Comparison of ENCODE assay signal across 8 mouse cellular contexts in genomic region chr15:98003822-98004739, GRCm38 (mm10). TPM values are rescaled to one million over a fixed set of nuclear protein-coding genes. Genes with fewer than 3 reads are reported as not detected.
DNase-seq lines count a peak whose midpoint lies in the region; ATAC-seq lines count a peak whose summit lies in the region.

TSS of gene Col2a1 (minus strand) at chr15:98004695.

- H3K4me1 ChIP-seq in heart, embryonic 16.5 days (ENCODE audit: control insufficient read depth, insufficient read depth, low read length): peaks cover 33% of the 10 kb centered on the region
- H3K4me1 ChIP-seq in brown adipose tissue, adult 24 weeks (ENCODE audit: control insufficient read depth, insufficient read depth, insufficient read length, low read length): peaks cover 15% of the 10 kb centered on the region; the same call in 1 of the 2 replicates
- H3K4me1 ChIP-seq in hindbrain, embryonic 10.5 days (replicated peaks): peaks cover 64% of the 10 kb centered on the region
- peaks cover 61% of the 10 kb centered on the region for H3K4me1 ChIP-seq in midbrain, embryonic 12.5 days

- no peak within 1 kb of the TSS for H3K27ac ChIP-seq in heart, embryonic 16.5 days (ENCODE audit: low read length)
- H3K27ac ChIP-seq in brown adipose tissue, adult 24 weeks (replicated peaks; ENCODE audit: low read depth, low read length): no peak within 1 kb of the TSS
- peak within 1 kb of the TSS; percentile 96 for H3K27ac ChIP-seq in hindbrain, embryonic 10.5 days
- H3K27ac ChIP-seq in midbrain, embryonic 12.5 days (replicated peaks): peak within 1 kb of the TSS; percentile 94

- peak within 1 kb of the TSS; percentile 47 for H3K9ac ChIP-seq in heart, embryonic 16.5 days (ENCODE audit: low read length)
- peak within 1 kb of the TSS; percentile 80 for H3K9ac ChIP-seq in midbrain, embryonic 12.5 days (replicated peaks)

- peaks cover 55% of the 10 kb centered on the region for H3K27me3 ChIP-seq in heart, embryonic 16.5 days (ENCODE audit: control insufficient read depth, insufficient read depth, low read length)
- H3K27me3 ChIP-seq in hindbrain, embryonic 10.5 days (ENCODE audit: insufficient read depth, poor library complexity, severe bottlenecking): peaks cover 33% of the 10 kb centered on the region
- peaks cover 41% of the 10 kb centered on the region for H3K27me3 ChIP-seq in midbrain, embryonic 12.5 days

- intact Hi-C loops in heart, postnatal 36 days (cut with DNase I): no loop called here

- H3K4me3 ChIP-seq in heart, embryonic 16.5 days (ENCODE audit: low read length): peak within 1 kb of the TSS; percentile 52
- peak within 1 kb of the TSS; percentile 9; the same call in 1 of the 2 replicates for H3K4me3 ChIP-seq in brown adipose tissue, adult 24 weeks (ENCODE audit: insufficient read depth, low read depth, low read length)
- peak within 1 kb of the TSS; percentile 79 for H3K4me3 ChIP-seq in hindbrain, embryonic 10.5 days
- peak within 1 kb of the TSS; percentile 60 for H3K4me3 ChIP-seq in midbrain, embryonic 12.5 days

- H3K9me3 ChIP-seq in heart, embryonic 16.5 days (replicated peaks; ENCODE audit: control insufficient read depth, low read length): no peaks in the 10 kb centered on the region; the same call in 1 of the 2 replicates
- no peaks in the 10 kb centered on the region for H3K9me3 ChIP-seq in hindbrain, embryonic 10.5 days
- no peaks in the 10 kb centered on the region for H3K9me3 ChIP-seq in midbrain, embryonic 12.5 days

- peak within 1 kb of the TSS; percentile 83 for H3K4me2 ChIP-seq in heart, embryonic 16.5 days (ENCODE audit: low read depth, low read length)
- peak within 1 kb of the TSS; percentile 83 for H3K4me2 ChIP-seq in midbrain, embryonic 12.5 days (replicated peaks)

- H3K36me3 ChIP-seq in heart, embryonic 16.5 days (ENCODE audit: control insufficient read depth, insufficient read depth): no peaks in the 10 kb centered on the region
- H3K36me3 ChIP-seq in hindbrain, embryonic 10.5 days: peaks cover 10% of the 10 kb centered on the region
- no peaks in the 10 kb centered on the region for H3K36me3 ChIP-seq in midbrain, embryonic 12.5 days

- WGBS in heart, embryonic 16.5 days: under 1% methylated on average over 58 of the region's 59 CpGs
- WGBS in hindbrain, embryonic 10.5 days: under 1% methylated on average over 59 of the region's 59 CpGs
- WGBS in midbrain, embryonic 12.5 days: under 1% methylated on average over 59 of the region's 59 CpGs

- ATAC-seq in heart, embryonic 16.5 days (replicated peaks; ENCODE audit: extremely low read depth, insufficient read depth, low FRiP score): peak; percentile 24; the same call in 1 of the 2 replicates
- peak; percentile 53 for ATAC-seq in midbrain, embryonic 12.5 days (ENCODE audit: low FRiP score, low read depth)

- DNase-seq in heart, postnatal 36 days: no peak
- peak; percentile 87 for DNase-seq in hindbrain, embryonic 10.5 days (ENCODE audit: low spot score)
- no peak for DNase-seq in spleen, postnatal 4 days (ENCODE audit: low spot score in 2 of 2)
- no peak for DNase-seq in frontal cortex, postnatal 10 days (ENCODE audit: low spot score in 2 of 2)
- DNase-seq in testis, postnatal 14 days (ENCODE audit: low spot score): no peak

RNA-seq across cellular contexts. Expression of gene Col2a1, which starts in this region (rescaled TPM):
- 7.8 and 11.8 TPM in 2 replicates for polyA plus RNA-seq in heart, embryonic 16.5 days (2015; fragmentation: Nextera tagmentation; extraction: Ambion mirVana)
- under 1 TPM; 0.08 to 0.46 TPM for total RNA-seq in heart, postnatal 36 days (2021)
- not detected in 2 replicates for polyA plus RNA-seq in brown adipose tissue, adult 24 weeks (2012; ENCODE audit: insufficient read depth, insufficient read length, missing spikeins)
- polyA plus RNA-seq in hindbrain, embryonic 10.5 days (2016; fragmentation: Nextera tagmentation; extraction: Ambion mirVana): 196 and 224 TPM in 2 replicates
- polyA plus RNA-seq in midbrain, embryonic 12.5 days (2016; fragmentation: Nextera tagmentation; extraction: Ambion mirVana): 137 and 194 TPM in 2 replicates

Comparison
In these comparisons a context has a peak if more than half of its experiments do, and no peak if none do; other contexts are left out.
1. RNA of gene Col2a1 (polyA plus RNA-seq): 196 to 224 TPM in hindbrain, embryonic 10.5 days and 137 to 194 TPM in midbrain, embryonic 12.5 days; 7.8 to 11.8 TPM in heart, embryonic 16.5 days and not detected in brown adipose tissue, adult 24 weeks; every median in the first group is over 10 times any median in the second.
2. H3K27ac ChIP-seq: peak in hindbrain, embryonic 10.5 days (single experiment) and midbrain, embryonic 12.5 days (single experiment); none in heart, embryonic 16.5 days (single experiment) and brown adipose tissue, adult 24 weeks (single experiment).
3. H3K4me3 ChIP-seq: peak in every context shown above with its lines; median percentile 79 in hindbrain, embryonic 10.5 days; 60 in midbrain, embryonic 12.5 days; 52 in heart, embryonic 16.5 days; 9 in brown adipose tissue, adult 24 weeks.